Mouse (Mus musculus) G1E-ER4 (cell line): ENCODE data around the gene Gpr3. TPM values are rescaled to one million over a fixed set of nuclear protein-coding genes. Genes with fewer than 3 reads are reported as not detected.

Experiments used
- GATA1 ChIP-seq: IDR thresholded peaks from one replicate; pipeline ENCODE4 v1.8.0; 2012; ENCODE audit warnings: low read length, inconsistent platforms
- polyA plus RNA-seq: library from polyadenylated mRNA; stranded (reverse); fragments of >175 nt; gene quantifications from 2 replicates; pipeline ENCODE4 v1.2.3, GENCODE M21; 2012

Gpr3 gene
- polyA plus RNA-seq, result 0.03 TPM in 2 replicates

GRCm38 (mm10) chr4:133211751-133212561 is at the start of gene Gpr3, which contains the start of gene Cd164l2:
Gpr3 (minus strand) TSS chr4:133212536.
Cd164l2 (plus strand) TSS chr4:133212131.
- TF ChIP-seq GATA1, result no peak

GRCm38 (mm10) chr4:133261641-133262374 is 49.5 kb upstream of the Gpr3 start:
- no peak for TF ChIP-seq GATA1

- no peak for TF ChIP-seq GATA1
Observed at GRCm38 (mm10) chr4:133257798-133258408, 45.6 kb upstream of the Gpr3 start.

GRCm38 (mm10) chr4:133257230-133257629 is 44.9 kb upstream of the Gpr3 start:
- no peak for TF ChIP-seq GATA1

GRCm38 (mm10) chr4:133256820-133257219 is 44.5 kb upstream of the Gpr3 start:
- no peak for TF ChIP-seq GATA1

GRCm38 (mm10) chr4:133255392-133255791 is 43.1 kb upstream of the Gpr3 start:
- no peak for TF ChIP-seq GATA1

- no peak for TF ChIP-seq GATA1
Observed at GRCm38 (mm10) chr4:133253412-133253811, 41.1 kb upstream of the Gpr3 start.

- TF ChIP-seq GATA1, result no peak
Observed at GRCm38 (mm10) chr4:133252089-133252488, 39.8 kb upstream of the Gpr3 start.

GRCm38 (mm10) chr4:133251214-133251613 is 38.9 kb upstream of the Gpr3 start:
- TF ChIP-seq GATA1, result no peak

GRCm38 (mm10) chr4:133250609-133251008 is 38.3 kb upstream of the Gpr3 start:
- TF ChIP-seq GATA1, result no peak

GRCm38 (mm10) chr4:133247806-133248449 is 35.6 kb upstream of the Gpr3 start:
- peak; percentile 95 for TF ChIP-seq GATA1

- no peak for TF ChIP-seq GATA1
Observed at GRCm38 (mm10) chr4:133247072-133247471, 34.7 kb upstream of the Gpr3 start.

- no peak for TF ChIP-seq GATA1
Observed at GRCm38 (mm10) chr4:133244289-133244688, 32.0 kb upstream of the Gpr3 start.

GRCm38 (mm10) chr4:133243538-133243937 is 31.2 kb upstream of the Gpr3 start:
- TF ChIP-seq GATA1, result no peak

- TF ChIP-seq GATA1, result no peak
Observed at GRCm38 (mm10) chr4:133242710-133243109, 30.4 kb upstream of the Gpr3 start.

- no peak for TF ChIP-seq GATA1
Observed at GRCm38 (mm10) chr4:133241910-133242309, 29.6 kb upstream of the Gpr3 start.
